Mouse (Mus musculus) retina, adult 2 months (tissue): ENCODE measurements around the gene Gm21861.
"Not testable (repeated sequence)": the region's sequence is repeated elsewhere in the genome, so short reads cannot be mapped to it uniquely, and the experiment has no call there.

Source experiments
- DNase-seq: peaks from one replicate; pipeline ENCODE4 v3.0.0-alpha.2; 2012; ENCODE audit warnings: low read depth, low spot score

Gene Gm21861

GRCm38 (mm10) chrY:58814497-58814896, at the start of gene Gm21861:
Gm21861 (minus strand) TSS chrY:58814597.
- not testable (repeated sequence) for DNase-seq
